Mouse (Mus musculus): ENCODE measurements around the gene Gtf2b. TPM values are rescaled to one million over a fixed set of nuclear protein-coding genes. Genes with fewer than 3 reads are reported as not detected.

The Gtf2b gene
- polyA plus RNA-seq, 1 experiment: 40.2 TPM

- 100% methylated on average over 2 of the region's 2 CpGs for WGBS
- no peak overlapping the region for H3K4me3 ChIP-seq (ENCODE audit: control insufficient read depth, insufficient read depth, low read length)
- no peak overlapping the region for H3K27ac ChIP-seq (ENCODE audit: control insufficient read depth, insufficient read depth, low read length)
- TF ChIP-seq POLR2A (IDR thresholded peaks at IDR 0.05; ENCODE audit: control insufficient read depth, extremely low read depth, insufficient read depth, low read length, poor library complexity): no peak
- TF ChIP-seq CTCF (IDR thresholded peaks at IDR 0.05; ENCODE audit: borderline replicate concordance, control insufficient read depth, extremely low read depth, insufficient read depth, low read length, poor library complexity): no peak
- no peaks in the 10 kb centered on the region for H3K36me3 ChIP-seq (ENCODE audit: control insufficient read depth, insufficient read depth, low read length)
- DNase-seq: no peak
- peaks cover 3% of the 10 kb centered on the region for H3K4me1 ChIP-seq (replicated peaks; ENCODE audit: control insufficient read depth, insufficient read depth, low read length)
- no peaks in the 10 kb centered on the region for H3K27me3 ChIP-seq (ENCODE audit: control insufficient read depth, insufficient read depth, low read length)
Measured at GRCm38 (mm10) chr3:142745076-142745475, 19.8 kb upstream of the Gtf2b start.

GRCm38 (mm10) chr3:142747673-142748072 lies 17.2 kb upstream of the Gtf2b start:
- WGBS: over 99% methylated on average over 7 of the region's 7 CpGs
- no peaks in the 10 kb centered on the region for H3K27me3 ChIP-seq (ENCODE audit: control insufficient read depth, insufficient read depth, low read length)
- no peak for DNase-seq
- H3K36me3 ChIP-seq (ENCODE audit: control insufficient read depth, insufficient read depth, low read length): no peaks in the 10 kb centered on the region
- no peak for TF ChIP-seq POLR2A (IDR thresholded peaks at IDR 0.05; ENCODE audit: control insufficient read depth, extremely low read depth, insufficient read depth, low read length, poor library complexity)
- no peak for TF ChIP-seq CTCF (IDR thresholded peaks at IDR 0.05; ENCODE audit: borderline replicate concordance, control insufficient read depth, extremely low read depth, insufficient read depth, low read length, poor library complexity)
- H3K27ac ChIP-seq (ENCODE audit: control insufficient read depth, insufficient read depth, low read length): no peak overlapping the region
- H3K4me1 ChIP-seq (replicated peaks; ENCODE audit: control insufficient read depth, insufficient read depth, low read length): no peaks in the 10 kb centered on the region
- H3K4me3 ChIP-seq (ENCODE audit: control insufficient read depth, insufficient read depth, low read length): no peak overlapping the region

GRCm38 (mm10) chr3:142749131-142749530 lies 15.7 kb upstream of the Gtf2b start:
- Histone ChIP-seq H3K36me3 (ENCODE audit: control insufficient read depth, insufficient read depth, low read length) (no peaks in the 10 kb centered on the region), H3K27me3 (ENCODE audit: control insufficient read depth, insufficient read depth, low read length) (no peaks in the 10 kb centered on the region), H3K4me1 (replicated peaks; ENCODE audit: control insufficient read depth, insufficient read depth, low read length) (no peaks in the 10 kb centered on the region), H3K4me3 (ENCODE audit: control insufficient read depth, insufficient read depth, low read length) (no peak overlapping the region), H3K27ac (ENCODE audit: control insufficient read depth, insufficient read depth, low read length) (no peak overlapping the region)
- DNase-seq: no peak
- 90% methylated on average over 16 of the region's 16 CpGs for WGBS
- TF ChIP-seq CTCF (IDR thresholded peaks at IDR 0.05; ENCODE audit: borderline replicate concordance, control insufficient read depth, extremely low read depth, insufficient read depth, low read length, poor library complexity) (no peak), POLR2A (IDR thresholded peaks at IDR 0.05; ENCODE audit: control insufficient read depth, extremely low read depth, insufficient read depth, low read length, poor library complexity) (no peak)

GRCm38 (mm10) chr3:142755132-142755867 lies 9.5 kb upstream of the Gtf2b start:
- TF ChIP-seq POLR2A (IDR thresholded peaks at IDR 0.05; ENCODE audit: control insufficient read depth, extremely low read depth, insufficient read depth, low read length, poor library complexity): no peak
- no peak for TF ChIP-seq CTCF (IDR thresholded peaks at IDR 0.05; ENCODE audit: borderline replicate concordance, control insufficient read depth, extremely low read depth, insufficient read depth, low read length, poor library complexity)

GRCm38 (mm10) chr3:142757841-142758240 lies 7.0 kb upstream of the Gtf2b start:
- 86% methylated on average over 12 of the region's 12 CpGs for WGBS
- Histone ChIP-seq H3K36me3 (ENCODE audit: control insufficient read depth, insufficient read depth, low read length) (no peaks in the 10 kb centered on the region), H3K4me1 (replicated peaks; ENCODE audit: control insufficient read depth, insufficient read depth, low read length) (no peaks in the 10 kb centered on the region), H3K27ac (ENCODE audit: control insufficient read depth, insufficient read depth, low read length) (no peak overlapping the region), H3K4me3 (ENCODE audit: control insufficient read depth, insufficient read depth, low read length) (no peak overlapping the region), H3K27me3 (ENCODE audit: control insufficient read depth, insufficient read depth, low read length) (no peaks in the 10 kb centered on the region)
- no peak for TF ChIP-seq CTCF (IDR thresholded peaks at IDR 0.05; ENCODE audit: borderline replicate concordance, control insufficient read depth, extremely low read depth, insufficient read depth, low read length, poor library complexity)
- no peak for TF ChIP-seq POLR2A (IDR thresholded peaks at IDR 0.05; ENCODE audit: control insufficient read depth, extremely low read depth, insufficient read depth, low read length, poor library complexity)
- DNase-seq: no peak

More at GRCm38 (mm10) chr3:142755132-142755867, 9.5 kb upstream of the Gtf2b start:
- H3K4me1 ChIP-seq (replicated peaks; ENCODE audit: control insufficient read depth, insufficient read depth, low read length): no peaks in the 10 kb centered on the region
- no peak for DNase-seq
- no peaks in the 10 kb centered on the region for H3K36me3 ChIP-seq (ENCODE audit: control insufficient read depth, insufficient read depth, low read length)
- 96% methylated on average over 18 of the region's 18 CpGs for WGBS
- H3K27ac ChIP-seq (ENCODE audit: control insufficient read depth, insufficient read depth, low read length): no peak overlapping the region
- H3K27me3 ChIP-seq (ENCODE audit: control insufficient read depth, insufficient read depth, low read length): no peaks in the 10 kb centered on the region
- no peak overlapping the region for H3K4me3 ChIP-seq (ENCODE audit: control insufficient read depth, insufficient read depth, low read length)

GRCm38 (mm10) chr3:142758593-142758992 lies 6.3 kb upstream of the Gtf2b start:
- WGBS: 94% methylated on average over 7 of the region's 7 CpGs
- H3K27me3 ChIP-seq (ENCODE audit: control insufficient read depth, insufficient read depth, low read length): no peaks in the 10 kb centered on the region
- H3K27ac ChIP-seq (ENCODE audit: control insufficient read depth, insufficient read depth, low read length): no peak overlapping the region
- H3K4me3 ChIP-seq (ENCODE audit: control insufficient read depth, insufficient read depth, low read length): no peak overlapping the region
- no peak for DNase-seq
- H3K4me1 ChIP-seq (replicated peaks; ENCODE audit: control insufficient read depth, insufficient read depth, low read length): no peaks in the 10 kb centered on the region
- no peaks in the 10 kb centered on the region for H3K36me3 ChIP-seq (ENCODE audit: control insufficient read depth, insufficient read depth, low read length)
- TF ChIP-seq CTCF (IDR thresholded peaks at IDR 0.05; ENCODE audit: borderline replicate concordance, control insufficient read depth, extremely low read depth, insufficient read depth, low read length, poor library complexity) (no peak), POLR2A (IDR thresholded peaks at IDR 0.05; ENCODE audit: control insufficient read depth, extremely low read depth, insufficient read depth, low read length, poor library complexity) (no peak)
